Mouse (Mus musculus) stomach, embryonic 14.5 days (tissue): ENCODE results near the gene Rhox1. TPM values are rescaled to one million over a fixed set of nuclear protein-coding genes. Genes with fewer than 3 reads are reported as not detected.
"Not testable (repeated sequence)": the region's sequence is repeated elsewhere in the genome, so short reads cannot be mapped to it uniquely, and the experiment has no call there.

Experiments used
- ATAC-seq: fragments of 200-750 bp; cut with Nextera tagmentation; 2 replicates; pipeline ENCODE4 v1.8.0; 2017; ENCODE audit warnings: low read depth, moderate TSS enrichment; ENCODE audit not compliant: insufficient number of reproducible peaks, insufficient read depth, low FRiP score
- H3K27ac ChIP-seq: fragments of 300-500 bp; sonication (generic); 2 replicates; pipeline ENCODE4 v1.5.1; 2014; ENCODE audit warnings: mild to moderate bottlenecking, low read length, moderate library complexity, mixed read lengths
- H3K27me3 ChIP-seq: fragments of 300-500 bp; sonication (generic); 2 replicates; pipeline ENCODE4 v1.6.1; 2014; ENCODE audit warnings: low read length, control low read depth, mixed read lengths; ENCODE audit not compliant: control insufficient read depth, insufficient read depth
- H3K36me3 ChIP-seq: fragments of 300-500 bp; sonication (generic); 2 replicates; pipeline ENCODE4 v1.6.1; 2014; ENCODE audit warnings: mild to moderate bottlenecking, control low read depth, low read length, moderate library complexity, mixed read lengths; ENCODE audit not compliant: control insufficient read depth, insufficient read depth
- H3K4me1 ChIP-seq: fragments of 300-500 bp; sonication (generic); 2 replicates; pipeline ENCODE4 v1.6.1; 2014; ENCODE audit warnings: low read length, control low read depth, mixed read lengths; ENCODE audit not compliant: control insufficient read depth, insufficient read depth
- H3K4me2 ChIP-seq: fragments of 300-500 bp; sonication (generic); replicated peaks from 2 replicates; pipeline ENCODE4 v1.6.1; 2014; ENCODE audit warnings: low read depth, low read length, control low read depth
- H3K4me3 ChIP-seq: fragments of 300-500 bp; sonication (generic); 2 replicates; pipeline ENCODE4 v1.5.1; 2014; ENCODE audit warnings: low read depth, low read length, control low read depth
- H3K9ac ChIP-seq: fragments of 300-500 bp; sonication (generic); replicated peaks from 2 replicates; pipeline ENCODE4 v1.6.1; 2014; ENCODE audit warnings: low read depth, mild to moderate bottlenecking, control low read depth, low read length, moderate library complexity, mixed read lengths
- H3K9me3 ChIP-seq: fragments of 300-500 bp; sonication (generic); 2 replicates; pipeline ENCODE4 v1.6.1; 2016; ENCODE audit warnings: low read depth, low read length, control low read depth; ENCODE audit not compliant: control insufficient read depth
- WGBS: fragments of 180-500 bp; shearing (Covaris S2); extraction: QIAGEN DNeasy Blood & Tissue Kit; methylation state at CpG from one replicate; pipeline ENCODE4 v1.1.7; 2014; 5-methylcytosine and 5-hydroxymethylcytosine counted together
- polyA plus RNA-seq: library from polyadenylated mRNA; unstranded; fragments of >200 nt; fragmentation: Nextera tagmentation; extraction: Ambion mirVana; gene quantifications from 2 replicates; pipeline ENCODE4 v1.2.1, GENCODE M21; 2014

Gene Rhox1
- polyA plus RNA-seq, 1 experiment from 2014 or later, result not detected

- H3K4me2 ChIP-seq, result peak overlapping the region; percentile 49
- H3K27ac ChIP-seq, result no peak overlapping the region
- H3K4me3 ChIP-seq, result peak overlapping the region; percentile 45
- ATAC-seq, result peak; percentile 57; the same call in 1 of the 2 replicates
- H3K9me3 ChIP-seq, result no peaks in the 10 kb centered on the region
- H3K4me1 ChIP-seq, result no peaks in the 10 kb centered on the region
- H3K27me3 ChIP-seq, result no peaks in the 10 kb centered on the region
- H3K36me3 ChIP-seq, result no peaks in the 10 kb centered on the region
- 21% methylated on average over 20 of the region's 20 CpGs for WGBS
- H3K9ac ChIP-seq, result peak overlapping the region; percentile 33; the same call in 1 of the 2 replicates
Observed at GRCm38 (mm10) chrX:37190755-37191104, 31.3 kb downstream of the Rhox1 start.

- WGBS, result 63% methylated on average over 7 of the region's 8 CpGs
- H3K27me3 ChIP-seq, ATAC-seq, H3K9me3 ChIP-seq, H3K9ac ChIP-seq, H3K4me2 ChIP-seq, H3K27ac ChIP-seq, H3K4me1 ChIP-seq, H3K4me3 ChIP-seq, H3K36me3 ChIP-seq: not testable (repeated sequence)
Observed at GRCm38 (mm10) chrX:37184401-37184800, 37.7 kb downstream of the Rhox1 start.

GRCm38 (mm10) chrX:37168742-37169141 is 53.3 kb downstream of the Rhox1 start, which contains the start of gene Akap14:
TSS of gene Akap14 (minus strand) at chrX:37168842.
- Histone ChIP-seq H3K4me1 (no peaks in the 10 kb centered on the region), H3K4me3 (no peak within 1 kb of the TSS), H3K9ac (no peak within 1 kb of the TSS), H3K27me3 (no peaks in the 10 kb centered on the region), H3K4me2 (no peak within 1 kb of the TSS), H3K36me3 (no peaks in the 10 kb centered on the region), H3K9me3 (no peaks in the 10 kb centered on the region), H3K27ac (no peak within 1 kb of the TSS)
- ATAC-seq, result no peak
- WGBS, result 55% methylated on average over 5 of the region's 5 CpGs

GRCm38 (mm10) chrX:37167085-37167484 is 55.0 kb downstream of the Rhox1 start:
- Histone ChIP-seq H3K9ac (no peak overlapping the region), H3K27me3 (no peaks in the 10 kb centered on the region), H3K9me3 (no peaks in the 10 kb centered on the region), H3K27ac (no peak overlapping the region), H3K4me1 (no peaks in the 10 kb centered on the region), H3K4me3 (no peak overlapping the region), H3K4me2 (no peak overlapping the region), H3K36me3 (no peaks in the 10 kb centered on the region)
- 48% methylated on average over 3 of the region's 3 CpGs for WGBS
- no peak for ATAC-seq

Other genes with a start within 250 kb of the Rhox1 start
- 21.0 and 24.7 TPM in 2 replicates for gene Sept6, start 230.5 kb downstream of the Rhox1 start, polyA plus RNA-seq
- gene Sowahd, start 173.4 kb downstream of the Rhox1 start, polyA plus RNA-seq, result 0.27 TPM in 1 of 2 replicates, not detected in the other
- 674 and 682 TPM in 2 replicates for gene Rpl39, start 136.9 kb downstream of the Rhox1 start, polyA plus RNA-seq
- gene Upf3b, start 111.9 kb downstream of the Rhox1 start, polyA plus RNA-seq, result 25.4 and 26.3 TPM in 2 replicates
- gene Nkap, start 95.5 kb downstream of the Rhox1 start, polyA plus RNA-seq, result 19.0 and 19.3 TPM in 2 replicates
- 0.13 TPM in 1 of 2 replicates, not detected in the other for gene Akap14, start 53.4 kb downstream of the Rhox1 start, polyA plus RNA-seq
- gene Ndufa1, start 31.1 kb downstream of the Rhox1 start, polyA plus RNA-seq, result 400 and 468 TPM in 2 replicates
- gene Rnf113a1, start 31.0 kb downstream of the Rhox1 start, polyA plus RNA-seq, result 10.5 and 10.7 TPM in 2 replicates
- gene Gm9, start 11.2 kb downstream of the Rhox1 start, polyA plus RNA-seq, result not detected in 2 replicates
- gene Rhox2a, start 22.7 kb upstream of the Rhox1 start, polyA plus RNA-seq, result not detected in 2 replicates
- gene Rhox3a, start 27.7 kb upstream of the Rhox1 start, polyA plus RNA-seq, result not detected in 2 replicates
- gene Rhox4a, start 43.1 kb upstream of the Rhox1 start, polyA plus RNA-seq, result not detected in 2 replicates
- not detected in 2 replicates for gene Rhox3a2, start 157.8 kb upstream of the Rhox1 start, polyA plus RNA-seq
- not detected in 2 replicates for gene Rhox4a2, start 168.6 kb upstream of the Rhox1 start, polyA plus RNA-seq
- not detected in 2 replicates for gene Rhox2b, start 189.8 kb upstream of the Rhox1 start, polyA plus RNA-seq
- not detected in 2 replicates for gene Rhox4b, start 210.2 kb upstream of the Rhox1 start, polyA plus RNA-seq
- not detected in 2 replicates for gene Rhox2c, start 231.4 kb upstream of the Rhox1 start, polyA plus RNA-seq
- not detected in 2 replicates for gene Rhox3c, start 236.3 kb upstream of the Rhox1 start, polyA plus RNA-seq